Mouse (Mus musculus) liver, adult 2 months (tissue): Measurements from ENCODE around the gene Asic4. TPM values are rescaled to one million over a fixed set of nuclear protein-coding genes. Genes with fewer than 3 reads are reported as not detected.

Source experiments
- DNase-seq: peaks from one replicate; pipeline ENCODE4 v3.0.0-alpha.2; 2011; ENCODE audit warnings: low read depth, low spot score; ENCODE audit errors: extremely low read depth
- H3K27ac ChIP-seq: fragments of 200-500 bp; replicated peaks from 2 replicates; pipeline ENCODE4 v1.5.1; 2012; ENCODE audit warnings: low read depth, mild to moderate bottlenecking, control low read depth, inconsistent platforms, low read length; ENCODE audit not compliant: insufficient read depth
- H3K27me3 ChIP-seq: fragments of 200-500 bp; 2 replicates; pipeline ENCODE4 v1.6.1; 2012; ENCODE audit warnings: mild to moderate bottlenecking, moderate library complexity, low read length, inconsistent platforms; ENCODE audit not compliant: control insufficient read depth, insufficient read depth
- H3K36me3 ChIP-seq: fragments of 200-500 bp; 2 replicates; pipeline ENCODE4 v1.6.1; 2012; ENCODE audit warnings: low read length, inconsistent platforms; ENCODE audit not compliant: control insufficient read depth, insufficient read depth
- H3K4me1 ChIP-seq: fragments of 200-500 bp; 2 replicates; pipeline ENCODE4 v1.6.1; 2011; ENCODE audit warnings: low read length; ENCODE audit not compliant: control insufficient read depth, insufficient read depth
- H3K4me3 ChIP-seq: fragments of 200-500 bp; 2 replicates; pipeline ENCODE4 v1.5.1; 2011; ENCODE audit warnings: low read depth, mild to moderate bottlenecking, control low read depth, low read length, moderate library complexity; ENCODE audit not compliant: insufficient read depth
- H3K79me2 ChIP-seq: fragments of 200-500 bp; 2 replicates; pipeline ENCODE4 v1.6.1; 2012; ENCODE audit warnings: inconsistent platforms, mild to moderate bottlenecking, low read length, moderate library complexity; ENCODE audit not compliant: control insufficient read depth, insufficient read depth
- H3K9ac ChIP-seq: fragments of 200-500 bp; 2 replicates; pipeline ENCODE4 v1.6.1; 2012; ENCODE audit warnings: low read depth, mild to moderate bottlenecking, control low read depth, inconsistent platforms, low read length
- CTCF ChIP-seq: fragments of 200-500 bp; IDR thresholded peaks from 2 replicates; pipeline ENCODE4 v1.5.1; 2011; ENCODE audit warnings: low read depth, low read length, control low read depth
- POLR2A ChIP-seq: fragments of 200-500 bp; IDR thresholded peaks from 2 replicates; pipeline ENCODE4 v1.6.1; 2011; ENCODE audit warnings: low read length, control low read depth; ENCODE audit not compliant: insufficient read depth; ENCODE audit errors: extremely low read depth
- WGBS: fragments of 180-500 bp; shearing (Covaris S2); methylation state at CpG from one replicate; pipeline ENCODE4 v1.1.7; 2018; 5-methylcytosine and 5-hydroxymethylcytosine counted together
- polyA plus RNA-seq: library from polyadenylated mRNA; depleted of rRNA; stranded (reverse); fragments of >200 nt; gene quantifications from 2 replicates; pipeline ENCODE4 v1.2.3, GENCODE M21; 2012
- total RNA-seq: library from RNA; depleted of rRNA; stranded (reverse); fragments of >200 nt; gene quantifications from 2 replicates; pipeline ENCODE4 v1.2.3, GENCODE M21; 2014

Asic4 gene
- total and polyA plus RNA-seq, 2 experiments, result not detected

GRCm38 (mm10) chr1:75492579-75493170, 42.4 kb downstream of the Asic4 start:
- TF ChIP-seq CTCF, result no peak
- TF ChIP-seq POLR2A, result no peak
- WGBS, result 77% methylated on average over 24 of the region's 24 CpGs
- H3K27ac ChIP-seq, result no peak overlapping the region
- no peaks in the 10 kb centered on the region for H3K4me1 ChIP-seq
- no peaks in the 10 kb centered on the region; the same call in 1 of the 2 replicates for H3K27me3 ChIP-seq
- no peaks in the 10 kb centered on the region for H3K36me3 ChIP-seq
- H3K79me2 ChIP-seq, result no peaks in the 10 kb centered on the region
- H3K4me3 ChIP-seq, result no peak overlapping the region
- no peak overlapping the region for H3K9ac ChIP-seq
- no peak for DNase-seq

- WGBS, result 60% methylated on average over 12 of the region's 12 CpGs
- DNase-seq, result no peak
Observed at GRCm38 (mm10) chr1:75494878-75495548, 44.8 kb downstream of the Asic4 start.

GRCm38 (mm10) chr1:75498897-75499296, 48.7 kb downstream of the Asic4 start:
- no peak for DNase-seq
- 88% methylated on average over 4 of the region's 4 CpGs for WGBS
- Histone ChIP-seq H3K27ac (no peak overlapping the region), H3K4me1 (no peaks in the 10 kb centered on the region), H3K79me2 (no peaks in the 10 kb centered on the region), H3K27me3 (peaks cover 4% of the 10 kb centered on the region; the same call in 1 of the 2 replicates), H3K9ac (no peak overlapping the region), H3K4me3 (no peak overlapping the region), H3K36me3 (no peaks in the 10 kb centered on the region)
- TF ChIP-seq POLR2A, result no peak
- no peak for TF ChIP-seq CTCF

More at GRCm38 (mm10) chr1:75494878-75495548, 44.8 kb downstream of the Asic4 start:
- H3K4me3 ChIP-seq, result no peak overlapping the region
- TF ChIP-seq POLR2A, result no peak
- TF ChIP-seq CTCF, result peak; percentile 66
- no peaks in the 10 kb centered on the region for H3K4me1 ChIP-seq
- H3K27ac ChIP-seq, result no peak overlapping the region
- H3K36me3 ChIP-seq, result no peaks in the 10 kb centered on the region
- H3K79me2 ChIP-seq, result no peaks in the 10 kb centered on the region
- no peak overlapping the region for H3K9ac ChIP-seq
- H3K27me3 ChIP-seq, result no peaks in the 10 kb centered on the region; the same call in 1 of the 2 replicates

GRCm38 (mm10) chr1:75499441-75499840, 49.2 kb downstream of the Asic4 start:
- no peak overlapping the region for H3K27ac ChIP-seq
- no peaks in the 10 kb centered on the region for H3K36me3 ChIP-seq
- WGBS, result 82% methylated on average over 7 of the region's 7 CpGs
- H3K27me3 ChIP-seq, result peaks cover 4% of the 10 kb centered on the region; the same call in 1 of the 2 replicates
- no peak overlapping the region for H3K4me3 ChIP-seq
- H3K9ac ChIP-seq, result no peak overlapping the region
- H3K79me2 ChIP-seq, result no peaks in the 10 kb centered on the region
- DNase-seq, result no peak
- TF ChIP-seq POLR2A (no peak), CTCF (peak; percentile 49)
- H3K4me1 ChIP-seq, result no peaks in the 10 kb centered on the region

GRCm38 (mm10) chr1:75501905-75502304, 51.7 kb downstream of the Asic4 start:
- no peak overlapping the region for H3K4me3 ChIP-seq
- no peak overlapping the region for H3K9ac ChIP-seq
- H3K27me3 ChIP-seq, result peaks cover 21% of the 10 kb centered on the region
- no peaks in the 10 kb centered on the region for H3K79me2 ChIP-seq
- H3K4me1 ChIP-seq, result no peaks in the 10 kb centered on the region
- 96% methylated on average over 9 of the region's 9 CpGs for WGBS
- no peaks in the 10 kb centered on the region for H3K36me3 ChIP-seq
- no peak for DNase-seq
- no peak for TF ChIP-seq POLR2A
- no peak for TF ChIP-seq CTCF
- H3K27ac ChIP-seq, result no peak overlapping the region
